Mouse (Mus musculus) myocyte (in vitro differentiated cells): ENCODE data around the gene 1700003F12Rik. TPM values are rescaled to one million over a fixed set of nuclear protein-coding genes. Genes with fewer than 3 reads are reported as not detected.

Experiments used
- H3K27me3 ChIP-seq: one replicate; pipeline ENCODE4 v1.6.1; 2011; ENCODE audit not compliant: control insufficient read depth, insufficient read depth, insufficient read length
- H3K36me3 ChIP-seq: one replicate; pipeline ENCODE4 v1.6.1; 2011; ENCODE audit not compliant: control insufficient read depth, insufficient read depth
- H3K4me2 ChIP-seq: one replicate; pipeline ENCODE4 v1.6.1; 2011; ENCODE audit warnings: low read depth, control low read depth
- H3K4me3 ChIP-seq: one replicate; pipeline ENCODE4 v1.5.1; 2011; ENCODE audit warnings: mild to moderate bottlenecking, control low read depth, moderate library complexity
- H3K79me2 ChIP-seq: one replicate; pipeline ENCODE4 v1.6.1; 2011; ENCODE audit not compliant: control insufficient read depth, insufficient read depth
- H3ac ChIP-seq: one replicate; pipeline ENCODE4 v1.6.1; 2011; ENCODE audit not compliant: control insufficient read depth, insufficient read length
- CEBPB ChIP-seq: IDR thresholded peaks from 2 replicates; pipeline ENCODE4 v1.6.1; 2011; ENCODE audit warnings: mild to moderate bottlenecking, moderate library complexity; ENCODE audit not compliant: poor library complexity, insufficient read depth, severe bottlenecking
- E2F4 ChIP-seq: IDR thresholded peaks from one replicate; pipeline ENCODE4 v1.6.1; 2011; ENCODE audit warnings: mild to moderate bottlenecking, control low read depth, moderate library complexity; ENCODE audit not compliant: insufficient read depth
- MAX ChIP-seq: IDR thresholded peaks from one replicate; pipeline ENCODE4 v1.6.1; 2011; ENCODE audit warnings: low read depth, mild to moderate bottlenecking, control low read depth
- MYOD1 ChIP-seq, 3 experiments: IDR thresholded peaks; one replicate each; pipeline ENCODE4 v1.6.1; 2011; ENCODE audit warnings: control low read depth in 2 of 3, low read depth in 2 of 3, mild to moderate bottlenecking in 2 of 3, moderate library complexity in 1 of 3; ENCODE audit not compliant: insufficient read length in 2 of 3, control insufficient read depth in 1 of 3
- MYOG ChIP-seq, 3 experiments: IDR thresholded peaks; one replicate each; pipeline ENCODE4 v1.6.1; 2011; ENCODE audit warnings: control low read depth in 2 of 3, low read depth in 2 of 3, mild to moderate bottlenecking in 2 of 3; ENCODE audit not compliant: insufficient read length in 2 of 3, control insufficient read depth in 1 of 3, insufficient read depth in 1 of 3
- POLR2A ChIP-seq: IDR thresholded peaks from one replicate; pipeline ENCODE4 v1.6.1; 2011; ENCODE audit warnings: low read depth, mild to moderate bottlenecking, control low read depth, moderate library complexity; ENCODE audit not compliant: insufficient read length
- POLR2AphosphoS2 ChIP-seq: IDR thresholded peaks from one replicate; pipeline ENCODE4 v1.6.1; 2011; ENCODE audit warnings: low read depth, control low read depth; ENCODE audit not compliant: insufficient read length
- REST ChIP-seq: IDR thresholded peaks from one replicate; pipeline ENCODE4 v1.6.1; 2011; ENCODE audit warnings: mild to moderate bottlenecking, control low read depth, moderate library complexity; ENCODE audit not compliant: insufficient read depth, insufficient read length
- SRF ChIP-seq: IDR thresholded peaks from one replicate; pipeline ENCODE4 v1.6.1; 2011; ENCODE audit warnings: low read depth; ENCODE audit not compliant: control insufficient read depth, insufficient read length
- TCF12 ChIP-seq: IDR thresholded peaks from one replicate; pipeline ENCODE4 v1.6.1; 2011; ENCODE audit warnings: mild to moderate bottlenecking, control low read depth; ENCODE audit not compliant: poor library complexity, insufficient read depth, severe bottlenecking
- TCF3 ChIP-seq: IDR thresholded peaks from one replicate; pipeline ENCODE4 v1.6.1; 2011; ENCODE audit warnings: low read depth, control low read depth; ENCODE audit not compliant: insufficient read length
- USF1 ChIP-seq: IDR thresholded peaks from one replicate; pipeline ENCODE4 v1.6.1; 2011; ENCODE audit warnings: low read depth, mild to moderate bottlenecking, control low read depth, moderate library complexity
- polyA plus RNA-seq: library from polyadenylated mRNA; unstranded; fragments of >200 nt; fragmentation: generic; extraction: Trizol; gene quantifications from one replicate; pipeline ENCODE4 v1.2.1, GENCODE M21; 2012; ENCODE audit warnings: missing spikeins

The 1700003F12Rik gene
- 22.9 TPM for polyA plus RNA-seq

DNA sequence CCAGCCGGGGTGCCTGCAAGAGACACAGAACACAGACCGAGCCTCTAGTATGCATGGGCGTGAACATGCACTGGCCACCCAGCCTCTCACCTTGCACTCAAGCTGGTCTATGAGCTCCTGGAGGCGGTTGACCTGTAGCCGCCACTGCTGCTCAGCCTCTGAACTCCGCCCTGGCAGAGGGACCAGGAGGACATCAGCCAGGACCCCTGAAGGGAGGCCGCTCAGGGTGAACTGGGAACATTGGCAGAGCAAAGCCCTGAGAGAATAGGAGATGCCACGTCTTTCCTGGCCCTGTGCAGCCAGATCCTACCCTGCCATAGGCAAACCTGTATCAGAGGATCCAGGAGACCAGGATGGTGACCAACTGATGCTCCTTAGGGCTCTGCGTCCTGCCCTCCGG, at the start of gene 1700003F12Rik:
Gene 1700003F12Rik, plus strand, starts transcription at position 375 of the 400 bp plus-strand sequence.
- Histone ChIP-seq H3K36me3 (no peaks in the 10 kb centered on the region), H3K79me2 (no peaks in the 10 kb centered on the region), H3K27me3 (no peaks in the 10 kb centered on the region), H3ac (no peak within 1 kb of the TSS), H3K4me3 (no peak within 1 kb of the TSS), H3K4me2 (no peak within 1 kb of the TSS)
- TF ChIP-seq POLR2AphosphoS2 (no peak), TCF3 (no peak), MYOD1 (IDR thresholded peaks at IDR 0.05; ENCODE audit: control insufficient read depth in 1 of 3, insufficient read length in 2 of 3, low read depth in 2 of 3) (no peak), TCF12 (no peak), SRF (no peak), MAX (no peak), REST (no peak), CEBPB (no peak), POLR2A (no peak), E2F4 (no peak)

DNA sequence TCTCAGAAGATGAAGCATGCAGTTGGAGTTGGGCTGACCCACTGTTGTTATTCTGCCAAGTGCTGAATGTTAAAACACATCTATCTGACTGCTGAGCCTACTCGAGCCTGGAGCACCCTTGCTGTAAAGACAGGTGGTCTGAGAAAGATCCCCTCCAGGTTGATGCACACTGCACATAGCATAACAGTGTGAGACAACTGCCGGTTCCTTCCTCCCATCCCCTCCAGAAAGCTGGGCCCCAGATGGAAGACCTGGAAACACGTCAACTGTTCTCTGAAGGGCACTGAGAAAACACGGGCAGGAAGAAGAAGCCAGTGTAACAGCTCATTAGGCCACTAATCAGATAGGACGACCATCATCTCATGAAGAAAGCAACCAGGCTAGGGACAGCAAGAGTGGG, 48.3 kb upstream of the 1700003F12Rik start:
- Histone ChIP-seq H3K4me3 (no peak overlapping the region), H3K36me3 (no peaks in the 10 kb centered on the region), H3K27me3 (no peaks in the 10 kb centered on the region), H3ac (no peak overlapping the region), H3K79me2 (peaks cover 49% of the 10 kb centered on the region), H3K4me2 (no peak overlapping the region)
- TF ChIP-seq REST (no peak), MAX (no peak), E2F4 (no peak), SRF (no peak)

DNA sequence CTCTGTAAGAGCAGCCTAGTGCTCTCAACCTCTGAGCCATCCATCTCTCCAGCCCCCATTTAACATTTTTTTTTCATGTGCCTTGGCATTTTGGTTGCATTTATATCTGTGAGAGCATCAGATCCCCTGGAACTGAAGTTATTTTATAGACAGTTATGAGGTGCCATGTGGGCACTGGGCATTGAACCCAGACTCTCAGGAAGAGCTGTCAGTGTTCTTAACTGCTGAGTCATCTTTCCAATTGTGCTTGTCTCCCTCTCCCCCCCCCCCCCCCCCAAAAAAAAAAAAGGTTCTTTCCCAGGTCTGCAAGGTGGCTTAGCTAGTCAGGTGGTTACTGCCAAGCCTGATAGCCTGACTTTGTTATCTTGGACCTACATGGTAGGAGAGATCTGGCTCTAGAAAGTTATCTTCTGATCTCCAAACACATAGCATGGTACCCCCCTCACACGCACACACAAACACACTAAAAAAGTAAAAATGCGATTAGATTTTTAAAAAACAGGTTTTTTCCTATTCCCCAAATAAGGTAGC, 47.1 kb upstream of the 1700003F12Rik start:
- H3K27me3 ChIP-seq = no peaks in the 10 kb centered on the region
- no peaks in the 10 kb centered on the region for H3K36me3 ChIP-seq
- peaks cover 42% of the 10 kb centered on the region for H3K79me2 ChIP-seq
- no peak overlapping the region for H3ac ChIP-seq
- no peak overlapping the region for H3K4me2 ChIP-seq
- TF ChIP-seq MYOG (IDR thresholded peaks at IDR 0.05; ENCODE audit: control insufficient read depth in 1 of 3, insufficient read depth in 1 of 3, insufficient read length in 2 of 3, low read depth in 2 of 3) (no peak), MAX (no peak), TCF12 (no peak), REST (no peak), SRF (no peak), POLR2A (no peak), USF1 (no peak), MYOD1 (IDR thresholded peaks at IDR 0.05; ENCODE audit: control insufficient read depth in 1 of 3, insufficient read length in 2 of 3, low read depth in 2 of 3) (no peak), E2F4 (no peak), TCF3 (no peak), CEBPB (no peak)
- H3K4me3 ChIP-seq = no peak overlapping the region

DNA sequence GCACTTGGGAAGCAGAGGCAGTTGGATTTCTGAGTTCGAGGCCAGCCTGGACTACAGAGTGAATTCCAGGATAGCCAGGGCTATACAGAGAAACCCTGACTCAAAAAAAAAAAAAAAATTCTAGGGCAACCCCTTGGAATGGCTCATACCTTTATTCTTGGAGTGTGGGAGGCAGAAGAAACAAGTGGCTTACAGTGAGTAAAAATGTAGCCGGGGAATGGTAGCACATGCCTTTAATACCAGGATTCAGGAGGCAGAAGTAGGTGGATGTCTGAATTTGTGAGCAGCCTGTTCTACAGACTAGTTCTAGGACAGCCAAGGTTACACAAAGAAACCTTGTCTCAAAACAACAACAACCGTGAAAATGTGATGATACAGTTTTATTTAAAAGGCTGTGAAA, 46.1 kb upstream of the 1700003F12Rik start:
- TF ChIP-seq POLR2AphosphoS2 (no peak), TCF3 (no peak), TCF12 (no peak), CEBPB (no peak), POLR2A (no peak), MYOG (IDR thresholded peaks at IDR 0.05; ENCODE audit: control insufficient read depth in 1 of 3, insufficient read depth in 1 of 3, insufficient read length in 2 of 3, low read depth in 2 of 3) (no peak), REST (no peak), SRF (no peak), E2F4 (no peak), USF1 (no peak), MYOD1 (IDR thresholded peaks at IDR 0.05; ENCODE audit: control insufficient read depth in 1 of 3, insufficient read length in 2 of 3, low read depth in 2 of 3) (no peak), MAX (no peak)
- H3K4me2 ChIP-seq = no peak overlapping the region

DNA sequence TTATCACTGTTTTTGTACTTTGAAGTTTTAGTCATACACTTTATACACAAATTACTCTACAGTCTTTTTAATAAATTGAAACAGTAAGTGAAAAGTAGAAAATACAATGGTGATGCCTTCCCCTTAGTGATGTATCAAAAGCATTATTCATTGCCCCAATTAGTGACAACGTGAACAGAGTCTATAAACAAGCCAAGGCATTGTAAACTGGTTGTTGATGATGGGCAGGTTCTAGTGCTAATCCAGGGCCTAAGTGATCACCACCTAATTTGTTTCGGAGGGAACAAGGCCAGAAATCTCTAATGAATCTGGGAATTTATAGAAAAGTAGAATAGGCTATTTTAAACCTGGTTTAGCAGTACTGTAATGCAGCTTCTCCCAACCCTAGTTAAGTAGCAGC, 39.8 kb upstream of the 1700003F12Rik start:
- Histone ChIP-seq H3K4me2 (no peak overlapping the region), H3K79me2 (peaks cover 5% of the 10 kb centered on the region), H3K4me3 (no peak overlapping the region), H3K36me3 (peaks cover 20% of the 10 kb centered on the region), H3ac (no peak overlapping the region), H3K27me3 (no peaks in the 10 kb centered on the region)
- TF ChIP-seq E2F4 (no peak), MYOG (IDR thresholded peaks at IDR 0.05; ENCODE audit: control insufficient read depth in 1 of 3, insufficient read depth in 1 of 3, insufficient read length in 2 of 3, low read depth in 2 of 3) (no peak), USF1 (no peak), CEBPB (no peak), MAX (no peak), REST (no peak), POLR2A (no peak)

More for the DNA sequence above, 46.1 kb upstream of the 1700003F12Rik start:
- no peaks in the 10 kb centered on the region for H3K27me3 ChIP-seq
- H3K4me3 ChIP-seq = no peak overlapping the region
- H3ac ChIP-seq = no peak overlapping the region
- no peaks in the 10 kb centered on the region for H3K36me3 ChIP-seq
- H3K79me2 ChIP-seq = peaks cover 32% of the 10 kb centered on the region
